Mouse (Mus musculus) myocyte (in vitro differentiated cells): ENCODE measurements at regions not wholly inside any gene's neighbourhood (a gene's known extent, or its start where the extent isn't known, plus 50 kb on each side); places are given as distances from the start of the nearest gene placed in this dataset.

Experiments
- H3K27me3 ChIP-seq: one replicate; pipeline ENCODE4 v1.6.1; 2011; ENCODE audit not compliant: control insufficient read depth, insufficient read depth, insufficient read length
- H3K36me3 ChIP-seq: one replicate; pipeline ENCODE4 v1.6.1; 2011; ENCODE audit not compliant: control insufficient read depth, insufficient read depth
- H3K4me2 ChIP-seq: one replicate; pipeline ENCODE4 v1.6.1; 2011; ENCODE audit warnings: low read depth, control low read depth
- H3K4me3 ChIP-seq: one replicate; pipeline ENCODE4 v1.5.1; 2011; ENCODE audit warnings: mild to moderate bottlenecking, control low read depth, moderate library complexity
- H3K79me2 ChIP-seq: one replicate; pipeline ENCODE4 v1.6.1; 2011; ENCODE audit not compliant: control insufficient read depth, insufficient read depth
- H3ac ChIP-seq: one replicate; pipeline ENCODE4 v1.6.1; 2011; ENCODE audit not compliant: control insufficient read depth, insufficient read length
- CEBPB ChIP-seq: IDR thresholded peaks from 2 replicates; pipeline ENCODE4 v1.6.1; 2011; ENCODE audit warnings: mild to moderate bottlenecking, moderate library complexity; ENCODE audit not compliant: poor library complexity, insufficient read depth, severe bottlenecking
- E2F4 ChIP-seq: IDR thresholded peaks from one replicate; pipeline ENCODE4 v1.6.1; 2011; ENCODE audit warnings: mild to moderate bottlenecking, control low read depth, moderate library complexity; ENCODE audit not compliant: insufficient read depth
- MAX ChIP-seq: IDR thresholded peaks from one replicate; pipeline ENCODE4 v1.6.1; 2011; ENCODE audit warnings: low read depth, mild to moderate bottlenecking, control low read depth
- MYOD1 ChIP-seq, 3 experiments: IDR thresholded peaks; one replicate each; pipeline ENCODE4 v1.6.1; 2011; ENCODE audit warnings: control low read depth in 2 of 3, low read depth in 2 of 3, mild to moderate bottlenecking in 2 of 3, moderate library complexity in 1 of 3; ENCODE audit not compliant: insufficient read length in 2 of 3, control insufficient read depth in 1 of 3
- MYOG ChIP-seq, 3 experiments: IDR thresholded peaks; one replicate each; pipeline ENCODE4 v1.6.1; 2011; ENCODE audit warnings: control low read depth in 2 of 3, low read depth in 2 of 3, mild to moderate bottlenecking in 2 of 3; ENCODE audit not compliant: insufficient read length in 2 of 3, control insufficient read depth in 1 of 3, insufficient read depth in 1 of 3
- POLR2A ChIP-seq: IDR thresholded peaks from one replicate; pipeline ENCODE4 v1.6.1; 2011; ENCODE audit warnings: low read depth, mild to moderate bottlenecking, control low read depth, moderate library complexity; ENCODE audit not compliant: insufficient read length
- POLR2AphosphoS2 ChIP-seq: IDR thresholded peaks from one replicate; pipeline ENCODE4 v1.6.1; 2011; ENCODE audit warnings: low read depth, control low read depth; ENCODE audit not compliant: insufficient read length
- REST ChIP-seq: IDR thresholded peaks from one replicate; pipeline ENCODE4 v1.6.1; 2011; ENCODE audit warnings: mild to moderate bottlenecking, control low read depth, moderate library complexity; ENCODE audit not compliant: insufficient read depth, insufficient read length
- SRF ChIP-seq: IDR thresholded peaks from one replicate; pipeline ENCODE4 v1.6.1; 2011; ENCODE audit warnings: low read depth; ENCODE audit not compliant: control insufficient read depth, insufficient read length
- TCF12 ChIP-seq: IDR thresholded peaks from one replicate; pipeline ENCODE4 v1.6.1; 2011; ENCODE audit warnings: mild to moderate bottlenecking, control low read depth; ENCODE audit not compliant: poor library complexity, insufficient read depth, severe bottlenecking
- TCF3 ChIP-seq: IDR thresholded peaks from one replicate; pipeline ENCODE4 v1.6.1; 2011; ENCODE audit warnings: low read depth, control low read depth; ENCODE audit not compliant: insufficient read length
- USF1 ChIP-seq: IDR thresholded peaks from one replicate; pipeline ENCODE4 v1.6.1; 2011; ENCODE audit warnings: low read depth, mild to moderate bottlenecking, control low read depth, moderate library complexity

DNA sequence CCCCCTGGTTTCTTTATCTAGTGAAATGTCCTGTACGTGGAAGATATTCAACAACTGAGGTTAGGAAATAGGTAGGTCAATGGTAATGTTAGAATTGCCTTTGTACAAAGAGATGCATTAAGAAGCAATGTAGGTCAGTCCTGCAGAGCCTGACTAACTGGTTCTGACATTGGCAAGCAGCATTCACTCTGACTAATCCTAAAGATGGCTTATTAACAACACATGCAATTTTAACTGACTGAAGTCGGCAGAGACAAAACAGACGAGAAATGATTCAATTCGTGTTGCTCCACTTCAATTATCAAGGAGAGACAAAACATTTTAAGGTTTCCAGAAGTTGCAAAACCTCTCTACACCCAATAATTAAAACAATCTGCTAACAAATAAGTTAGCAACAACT lies 470.0 kb upstream of the Cited2 start:
- Histone ChIP-seq H3ac (no peak overlapping the region), H3K27me3 (no peaks in the 10 kb centered on the region), H3K4me3 (no peak overlapping the region), H3K79me2 (no peaks in the 10 kb centered on the region), H3K4me2 (no peak overlapping the region), H3K36me3 (no peaks in the 10 kb centered on the region)
- no peak for TF ChIP-seq TCF3
- no peak for TF ChIP-seq E2F4
- no peak for TF ChIP-seq MYOD1 (IDR thresholded peaks at IDR 0.05; ENCODE audit: control insufficient read depth in 1 of 3, insufficient read length in 2 of 3, low read depth in 2 of 3)
- TF ChIP-seq POLR2A = no peak
- no peak for TF ChIP-seq MYOG (IDR thresholded peaks at IDR 0.05; ENCODE audit: control insufficient read depth in 1 of 3, insufficient read depth in 1 of 3, insufficient read length in 2 of 3, low read depth in 2 of 3)
- no peak for TF ChIP-seq USF1
- TF ChIP-seq TCF12 = no peak
- no peak for TF ChIP-seq CEBPB

GRCm38 (mm10) chr10:17260154-17260553 lies 462.9 kb upstream of the Cited2 start:
- Histone ChIP-seq H3K4me2 (no peak overlapping the region), H3K36me3 (no peaks in the 10 kb centered on the region), H3K4me3 (no peak overlapping the region), H3K79me2 (no peaks in the 10 kb centered on the region), H3K27me3 (no peaks in the 10 kb centered on the region), H3ac (no peak overlapping the region)
- no peak for TF ChIP-seq POLR2AphosphoS2
- TF ChIP-seq E2F4 = no peak
- no peak for TF ChIP-seq MAX
- TF ChIP-seq MYOG (IDR thresholded peaks at IDR 0.05; ENCODE audit: control insufficient read depth in 1 of 3, insufficient read depth in 1 of 3, insufficient read length in 2 of 3, low read depth in 2 of 3) = no peak
- TF ChIP-seq CEBPB = no peak
- TF ChIP-seq TCF12 = no peak
- TF ChIP-seq USF1 = no peak
- no peak for TF ChIP-seq TCF3
- no peak for TF ChIP-seq POLR2A
- TF ChIP-seq REST = no peak
- no peak for TF ChIP-seq SRF
- no peak for TF ChIP-seq MYOD1 (IDR thresholded peaks at IDR 0.05; ENCODE audit: control insufficient read depth in 1 of 3, insufficient read length in 2 of 3, low read depth in 2 of 3)

DNA sequence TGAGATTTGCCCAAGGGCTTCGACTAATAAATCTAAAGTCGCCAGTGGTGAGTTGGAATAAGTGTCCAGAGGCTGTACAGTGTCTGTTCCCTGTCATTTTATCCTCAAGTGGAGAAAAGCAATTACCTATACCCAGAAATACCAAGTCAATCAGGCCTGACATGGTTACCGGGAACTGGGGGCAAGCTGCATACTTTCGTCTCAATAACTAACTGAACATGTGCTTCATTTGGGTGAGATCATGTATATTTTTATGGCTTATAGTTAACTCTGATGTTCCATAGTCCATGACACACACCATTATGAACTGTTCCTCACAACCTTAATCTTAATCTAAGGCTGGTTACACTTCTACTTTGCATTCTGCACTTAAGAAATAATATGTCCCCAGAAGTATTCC lies 462.4 kb upstream of the Cited2 start:
- no peak for TF ChIP-seq TCF12
- no peak for TF ChIP-seq E2F4
- no peak for TF ChIP-seq SRF
- no peak for TF ChIP-seq POLR2AphosphoS2
- TF ChIP-seq TCF3 = no peak
- TF ChIP-seq USF1 = no peak
- no peak for TF ChIP-seq REST
- no peak for TF ChIP-seq POLR2A
- TF ChIP-seq MYOD1 (IDR thresholded peaks at IDR 0.05; ENCODE audit: control insufficient read depth in 1 of 3, insufficient read length in 2 of 3, low read depth in 2 of 3) = no peak
- no peak for TF ChIP-seq MAX
- no peak for TF ChIP-seq CEBPB
- TF ChIP-seq MYOG (IDR thresholded peaks at IDR 0.05; ENCODE audit: control insufficient read depth in 1 of 3, insufficient read depth in 1 of 3, insufficient read length in 2 of 3, low read depth in 2 of 3) = no peak
- Histone ChIP-seq H3K27me3 (no peaks in the 10 kb centered on the region), H3K79me2 (no peaks in the 10 kb centered on the region), H3K4me2 (no peak overlapping the region), H3K36me3 (no peaks in the 10 kb centered on the region), H3K4me3 (no peak overlapping the region), H3ac (no peak overlapping the region)

GRCm38 (mm10) chr10:17261192-17261824 lies 461.7 kb upstream of the Cited2 start:
- no peaks in the 10 kb centered on the region for H3K36me3 ChIP-seq

GRCm38 (mm10) chr10:17261825-17262205 lies 461.2 kb upstream of the Cited2 start:
- H3K36me3 ChIP-seq = no peaks in the 10 kb centered on the region
- TF ChIP-seq E2F4 (no peak), TCF12 (no peak), SRF (no peak), MYOG (IDR thresholded peaks at IDR 0.05; ENCODE audit: control insufficient read depth in 1 of 3, insufficient read depth in 1 of 3, insufficient read length in 2 of 3, low read depth in 2 of 3) (no peak), MAX (no peak), POLR2AphosphoS2 (no peak), USF1 (no peak), CEBPB (no peak), MYOD1 (IDR thresholded peaks at IDR 0.05; ENCODE audit: control insufficient read depth in 1 of 3, insufficient read length in 2 of 3, low read depth in 2 of 3) (no peak), POLR2A (no peak), REST (no peak), TCF3 (no peak)
- H3K27me3 ChIP-seq = no peaks in the 10 kb centered on the region
- H3K4me3 ChIP-seq = no peak overlapping the region
- H3K4me2 ChIP-seq = no peak overlapping the region
- no peak overlapping the region for H3ac ChIP-seq
- no peaks in the 10 kb centered on the region for H3K79me2 ChIP-seq

More at GRCm38 (mm10) chr10:17261192-17261824, 461.7 kb upstream of the Cited2 start:
- Histone ChIP-seq H3K4me2 (no peak overlapping the region), H3K27me3 (no peaks in the 10 kb centered on the region), H3K79me2 (no peaks in the 10 kb centered on the region), H3K4me3 (no peak overlapping the region), H3ac (no peak overlapping the region)
- no peak for TF ChIP-seq CEBPB
- TF ChIP-seq USF1 = no peak
- TF ChIP-seq POLR2AphosphoS2 = no peak
- no peak for TF ChIP-seq SRF
- no peak for TF ChIP-seq TCF3
- TF ChIP-seq POLR2A = no peak
- TF ChIP-seq MYOG (IDR thresholded peaks at IDR 0.05; ENCODE audit: control insufficient read depth in 1 of 3, insufficient read depth in 1 of 3, insufficient read length in 2 of 3, low read depth in 2 of 3) = no peak
